Mouse (Mus musculus) ovary, postnatal 36 days (tissue): ENCODE measurements at regions not wholly inside any gene's neighbourhood (a gene's known extent, or its start where the extent isn't known, plus 50 kb on each side); places are given as distances from the start of the nearest gene placed in this dataset.
A peak's percentile ranks its signal among the peaks of the same experiment; 100 is the strongest.

Source experiments
- DNase-seq: peaks from one replicate; pipeline ENCODE4 v3.0.0; 2022; ENCODE audit warnings: low spot score, mixed read lengths

DNA sequence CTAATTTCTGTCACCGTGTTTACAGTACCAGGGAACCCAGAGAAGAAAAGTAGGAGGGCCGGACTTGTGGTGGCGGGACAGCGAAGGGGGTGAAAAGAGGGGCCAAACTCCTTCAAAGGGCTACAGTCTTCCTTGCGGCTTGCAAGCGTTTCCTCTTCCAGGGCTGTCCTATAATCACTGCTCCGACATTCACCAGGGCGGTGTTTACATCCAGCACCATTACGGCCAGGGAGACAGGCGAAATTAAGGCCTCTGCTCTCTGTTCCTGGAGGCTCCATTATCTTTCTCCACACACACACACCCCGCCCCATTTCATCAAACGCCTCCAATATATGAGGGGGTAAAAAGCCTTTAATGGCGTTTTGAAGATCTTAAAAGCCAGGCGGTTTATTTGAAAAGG lies 162.8 kb upstream of the Tbx3 start:
- no peak for DNase-seq

DNA sequence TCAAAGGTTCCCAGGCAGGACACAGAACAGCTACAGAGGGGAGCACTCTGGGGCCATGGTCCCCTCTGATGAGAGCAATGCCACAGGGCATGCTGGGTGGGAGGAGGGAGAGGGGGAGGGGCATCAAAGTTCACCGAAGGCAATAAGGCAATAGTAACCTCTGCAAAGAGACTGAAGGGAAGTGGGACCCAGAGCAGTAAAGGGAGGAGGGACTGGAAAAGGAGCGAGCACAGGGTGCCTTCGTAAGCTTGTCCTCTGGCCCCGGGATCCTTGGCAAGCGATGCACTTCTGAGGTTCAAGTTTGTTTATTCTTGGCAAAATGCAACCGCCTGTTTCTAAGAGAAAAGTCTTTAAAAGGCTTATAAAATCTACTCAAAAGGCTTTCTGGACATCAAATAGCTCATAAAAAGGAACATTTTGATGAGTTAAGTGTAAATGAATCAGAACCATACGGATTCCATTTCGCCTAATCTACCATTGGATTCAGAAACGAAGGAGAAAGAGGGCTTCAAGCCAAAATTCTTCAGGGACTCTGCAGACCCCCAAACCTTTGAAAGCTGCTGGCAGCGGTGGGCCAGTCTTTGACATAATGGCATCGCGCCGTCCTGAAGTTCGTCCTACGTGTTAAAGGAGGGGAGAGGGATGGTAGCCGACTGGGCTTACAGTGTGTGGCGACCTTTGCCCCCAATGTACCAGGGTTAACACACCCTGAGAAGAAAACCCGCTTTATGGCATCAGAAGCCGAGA lies 151.8 kb upstream of the Tbx3 start:
- DNase-seq: no peak

DNA sequence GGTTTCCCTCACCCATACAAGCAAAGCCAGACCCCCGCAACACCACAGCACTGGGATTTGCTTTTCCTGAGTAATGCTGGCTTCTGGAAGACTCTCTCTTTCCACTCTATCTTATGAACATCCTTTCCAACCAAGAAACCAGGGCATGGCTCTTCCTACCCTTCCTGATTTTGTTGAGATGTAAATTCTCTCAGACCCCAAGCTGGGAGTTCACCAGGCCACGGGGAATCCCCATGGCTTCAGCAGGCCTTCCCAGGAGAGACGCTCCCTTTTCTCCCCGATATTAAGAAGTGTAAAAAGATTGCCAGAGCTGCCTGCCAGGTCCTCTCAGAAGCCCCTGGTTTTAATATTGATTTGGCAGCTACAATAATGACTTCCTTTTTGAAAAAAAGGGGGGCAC lies 146.3 kb upstream of the Tbx3 start:
- no peak for DNase-seq

DNA sequence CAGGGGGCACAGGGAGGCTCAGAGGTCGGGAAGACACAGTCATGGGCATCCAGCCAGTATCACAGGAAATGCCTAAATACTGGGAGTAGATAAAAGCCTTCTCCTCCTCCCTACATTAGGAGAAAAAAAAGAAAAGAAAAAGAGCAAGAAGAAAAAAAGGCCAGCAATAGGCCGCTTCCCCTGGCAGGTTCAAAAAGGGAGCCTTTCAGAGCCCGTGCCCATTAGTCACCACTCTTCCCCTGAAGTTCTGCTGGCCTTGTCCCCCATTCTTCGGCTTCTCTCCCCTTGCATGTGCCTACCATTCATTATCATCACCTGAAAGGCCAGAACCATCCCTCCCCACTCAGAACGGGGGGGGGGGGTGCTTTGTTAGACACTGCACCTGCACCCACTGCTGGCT lies 144.5 kb upstream of the Tbx3 start:
- no peak for DNase-seq

DNA sequence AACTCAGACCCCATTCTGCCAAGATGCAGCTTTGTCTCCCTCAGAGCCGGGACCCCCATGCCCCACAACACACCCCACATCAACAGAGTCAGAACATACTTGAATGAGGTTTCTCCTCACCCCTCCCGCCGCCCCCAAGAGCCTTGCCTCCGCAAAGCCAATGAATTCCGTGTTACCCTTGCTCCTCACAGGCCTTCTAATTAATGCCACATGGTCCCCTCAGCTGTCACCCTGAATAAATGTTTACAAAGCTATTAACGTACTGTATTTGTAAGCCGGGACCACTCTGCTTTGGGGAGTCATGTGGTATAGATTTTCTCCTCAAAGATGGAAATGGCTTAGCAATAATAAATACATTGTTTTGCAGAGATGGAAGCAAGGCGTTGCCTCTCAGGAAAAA lies 140.5 kb upstream of the Tbx3 start:
- no peak for DNase-seq

DNA sequence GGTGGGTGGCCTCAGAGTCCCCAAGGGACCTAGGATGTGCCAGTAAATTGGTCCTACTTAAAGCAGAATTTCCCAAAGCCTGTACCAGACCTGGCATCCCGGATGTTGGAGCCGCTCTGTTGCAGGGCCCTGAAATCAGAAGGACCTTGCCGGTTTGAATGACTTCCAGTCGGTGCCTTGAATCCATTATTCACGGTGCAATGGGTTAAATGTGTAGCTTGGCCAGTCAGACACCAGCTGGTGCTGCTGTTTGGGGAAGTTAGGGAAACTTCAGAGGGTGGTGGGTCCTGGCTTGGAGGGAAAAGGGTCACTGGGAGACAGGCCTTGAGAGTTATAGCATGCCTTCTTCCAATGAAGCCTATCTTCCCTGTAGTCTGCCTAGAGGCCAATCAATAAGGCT lies 135.5 kb upstream of the Tbx3 start:
- DNase-seq: no peak

DNA sequence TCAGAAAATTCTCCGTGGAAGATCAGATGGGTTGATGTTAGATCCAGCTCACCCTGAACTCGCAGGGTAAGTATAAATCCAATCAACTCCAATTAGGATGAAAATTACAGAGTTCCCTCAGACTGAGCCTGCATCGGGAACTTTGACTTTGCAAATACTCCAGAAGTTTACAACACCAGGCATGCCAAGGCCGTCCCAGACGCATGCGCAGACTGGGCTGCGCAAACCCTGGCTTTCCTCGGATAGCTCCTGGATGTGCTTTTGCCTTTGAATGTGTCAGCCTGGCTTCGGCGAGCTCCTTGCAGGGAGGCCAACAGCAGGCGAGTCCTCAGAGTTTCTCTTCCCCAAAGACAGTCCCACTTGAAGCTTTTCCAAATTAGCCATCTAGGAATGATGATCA lies 127.6 kb upstream of the Tbx3 start:
- DNase-seq: peak; percentile 40

DNA sequence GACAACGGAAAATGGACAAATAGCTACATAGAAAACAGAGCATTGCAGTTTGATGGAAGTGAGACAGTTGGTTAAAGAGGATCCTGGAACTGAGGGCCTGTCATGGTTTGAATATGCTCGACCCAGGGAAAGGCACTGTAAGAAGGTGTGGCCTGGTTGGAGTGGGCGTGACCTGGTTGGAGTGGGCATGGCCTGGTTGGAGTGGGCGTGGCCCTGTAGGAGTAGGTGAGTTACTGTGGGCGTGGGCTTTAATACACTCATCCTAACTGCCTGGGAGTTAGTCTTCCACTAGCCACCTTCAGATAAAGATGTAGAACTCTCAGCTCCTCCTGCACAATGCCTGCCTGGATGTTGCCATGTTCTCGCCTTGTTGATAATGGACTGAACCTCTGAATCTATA lies 126.8 kb upstream of the Tbx3 start:
- no peak for DNase-seq

DNA sequence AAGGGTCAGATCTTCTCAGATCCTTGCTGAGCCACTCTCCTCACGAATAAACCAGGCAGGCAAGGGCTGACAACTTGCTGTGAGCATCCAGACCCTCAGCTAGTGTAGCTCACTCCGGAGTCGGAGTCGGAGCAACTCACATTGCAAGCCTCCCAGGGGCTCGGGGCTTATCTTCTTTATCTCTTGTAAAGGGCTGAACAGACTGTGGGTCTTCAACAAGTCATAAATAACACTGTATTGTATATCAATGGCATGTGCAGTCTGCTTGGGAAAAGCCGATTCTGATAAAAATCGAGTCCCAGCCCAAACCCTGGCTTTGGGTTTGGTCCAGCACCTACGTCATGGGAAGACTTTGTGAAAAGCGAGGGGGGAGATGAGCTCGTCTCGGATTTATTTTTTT lies 125.8 kb upstream of the Tbx3 start:
- DNase-seq: no peak

DNA sequence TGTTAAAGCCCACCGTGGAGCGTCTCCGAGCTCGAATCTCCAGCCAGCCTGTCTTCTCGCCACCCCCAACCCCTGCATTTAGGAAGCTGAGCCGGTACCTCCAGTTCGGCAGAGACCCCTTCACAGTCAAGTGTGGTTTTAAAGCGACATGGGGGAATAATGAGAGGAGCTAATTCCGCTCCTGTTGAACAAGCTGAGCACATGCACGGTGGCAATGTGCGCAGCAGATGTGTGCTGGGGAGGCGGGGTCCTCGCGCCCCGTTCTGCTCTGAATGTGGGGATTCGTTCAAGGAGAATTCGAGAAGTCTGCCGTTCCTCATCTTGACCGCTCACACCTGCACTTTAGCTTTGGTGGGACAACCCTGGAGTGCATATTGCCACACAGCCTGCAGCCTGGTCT lies 123.4 kb upstream of the Tbx3 start:
- no peak for DNase-seq

DNA sequence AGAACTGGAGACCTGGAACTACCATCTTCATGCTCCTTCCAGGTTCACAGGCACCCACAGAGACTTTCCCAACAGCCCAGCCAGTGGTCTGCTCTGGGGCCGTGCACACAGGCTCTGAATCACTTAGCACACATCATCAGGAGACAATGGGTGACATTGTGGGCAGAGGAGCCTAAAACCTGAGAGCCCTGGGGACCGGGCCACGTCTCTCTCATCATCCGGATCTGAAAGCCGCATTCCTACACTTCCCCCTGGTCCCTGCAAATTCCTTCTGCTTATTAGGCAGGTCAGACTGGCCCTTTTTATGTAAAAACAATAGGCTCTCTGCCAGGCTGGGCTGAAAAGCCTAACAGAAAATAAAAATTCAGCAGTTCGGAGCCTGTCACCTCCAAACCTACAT lies 119.6 kb upstream of the Tbx3 start:
- no peak for DNase-seq

DNA sequence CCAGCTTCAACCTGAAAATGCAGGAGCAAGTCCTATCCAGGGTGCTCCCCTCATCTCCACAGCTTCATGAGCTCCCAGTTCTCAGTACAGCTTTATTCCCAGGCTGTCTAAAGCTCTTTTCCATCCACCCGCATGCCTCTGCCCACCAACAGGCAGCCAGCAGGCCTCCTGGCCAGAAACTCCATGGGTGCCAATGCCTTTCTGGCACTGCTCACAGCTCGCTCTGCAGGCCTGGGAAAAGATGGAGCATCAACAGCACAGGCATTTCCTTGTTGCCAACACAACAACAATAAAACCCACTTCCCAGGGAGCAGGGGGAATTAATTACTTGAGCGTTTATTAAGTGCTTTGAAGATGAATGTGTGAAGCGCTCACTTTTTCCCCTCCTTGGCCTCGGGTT lies 117.0 kb upstream of the Tbx3 start:
- no peak for DNase-seq

DNA sequence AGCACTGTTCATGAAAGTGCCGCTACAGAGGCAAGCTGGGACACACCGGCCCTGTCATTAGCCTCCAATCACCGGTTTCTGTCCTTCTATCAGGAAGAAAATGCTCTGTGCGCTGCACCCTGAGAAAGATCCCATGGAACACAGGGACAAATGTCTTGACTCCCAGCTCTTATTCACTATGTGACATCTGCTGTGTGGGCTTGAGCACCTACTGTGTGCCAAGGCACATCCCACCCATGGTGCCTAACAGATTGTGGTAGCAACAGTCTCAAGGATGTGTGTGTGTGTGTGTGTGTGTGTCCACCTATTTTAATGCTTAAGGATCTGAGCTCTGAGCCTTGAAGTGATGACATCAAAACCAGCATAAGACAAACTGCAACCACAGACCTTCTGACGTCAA lies 113.4 kb upstream of the Tbx3 start:
- DNase-seq: no peak

DNA sequence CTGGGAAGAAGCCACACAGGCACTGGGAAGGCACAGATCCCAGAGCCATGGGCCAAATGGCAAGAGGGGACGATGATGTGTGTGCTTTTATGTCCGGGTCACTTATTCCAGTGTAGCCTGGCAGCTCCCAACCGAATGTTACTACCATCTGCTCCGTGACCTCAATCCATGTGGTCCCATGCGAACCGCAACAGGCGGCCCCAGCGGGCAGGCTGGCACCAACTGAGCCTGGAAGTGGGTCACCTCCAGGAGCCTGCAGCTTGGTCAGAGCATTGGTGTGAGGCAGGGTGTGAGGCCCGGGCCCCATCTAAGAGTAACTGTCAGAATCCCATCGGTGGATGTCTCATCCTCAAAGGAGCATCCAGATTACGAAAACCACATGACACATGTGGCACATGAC lies 110.8 kb upstream of the Tbx3 start:
- no peak for DNase-seq

DNA sequence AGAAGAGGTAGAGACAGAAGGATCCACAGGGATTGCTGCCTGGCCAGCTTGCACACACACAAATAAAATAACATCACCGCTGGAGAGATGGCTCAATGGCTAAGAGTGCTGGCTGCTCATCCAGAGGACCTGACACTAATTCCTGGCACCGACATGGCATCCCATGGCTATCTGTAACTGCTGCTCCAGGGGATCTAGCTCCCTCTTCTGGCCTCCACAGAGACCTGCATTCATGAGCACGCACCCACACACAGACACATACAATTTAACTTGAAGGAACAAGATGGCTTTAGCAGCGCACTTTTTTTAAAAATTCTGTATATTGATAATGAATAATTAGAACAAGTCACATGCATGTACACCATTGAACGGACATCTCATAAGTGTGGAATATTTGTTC lies 110.1 kb upstream of the Tbx3 start:
- no peak for DNase-seq

DNA sequence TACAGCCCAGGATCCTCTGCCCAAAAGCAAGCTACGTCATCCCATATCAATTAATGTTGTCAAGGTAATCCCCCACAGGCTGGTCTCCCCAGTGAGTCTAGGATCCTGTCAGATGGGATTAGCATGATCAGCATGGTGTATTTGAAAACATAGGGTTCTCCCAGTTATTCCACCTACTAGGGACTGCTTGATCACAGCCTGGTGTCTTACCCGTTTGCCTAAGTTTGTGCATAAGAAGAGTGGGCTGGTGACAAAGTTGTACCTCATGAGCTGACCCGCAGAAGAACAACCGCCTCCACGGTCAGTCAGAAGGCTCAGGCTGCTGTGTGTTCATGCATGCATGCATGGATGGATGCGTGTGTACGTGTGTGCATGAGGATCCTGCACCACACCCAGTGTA lies 108.9 kb upstream of the Tbx3 start:
- no peak for DNase-seq

DNA sequence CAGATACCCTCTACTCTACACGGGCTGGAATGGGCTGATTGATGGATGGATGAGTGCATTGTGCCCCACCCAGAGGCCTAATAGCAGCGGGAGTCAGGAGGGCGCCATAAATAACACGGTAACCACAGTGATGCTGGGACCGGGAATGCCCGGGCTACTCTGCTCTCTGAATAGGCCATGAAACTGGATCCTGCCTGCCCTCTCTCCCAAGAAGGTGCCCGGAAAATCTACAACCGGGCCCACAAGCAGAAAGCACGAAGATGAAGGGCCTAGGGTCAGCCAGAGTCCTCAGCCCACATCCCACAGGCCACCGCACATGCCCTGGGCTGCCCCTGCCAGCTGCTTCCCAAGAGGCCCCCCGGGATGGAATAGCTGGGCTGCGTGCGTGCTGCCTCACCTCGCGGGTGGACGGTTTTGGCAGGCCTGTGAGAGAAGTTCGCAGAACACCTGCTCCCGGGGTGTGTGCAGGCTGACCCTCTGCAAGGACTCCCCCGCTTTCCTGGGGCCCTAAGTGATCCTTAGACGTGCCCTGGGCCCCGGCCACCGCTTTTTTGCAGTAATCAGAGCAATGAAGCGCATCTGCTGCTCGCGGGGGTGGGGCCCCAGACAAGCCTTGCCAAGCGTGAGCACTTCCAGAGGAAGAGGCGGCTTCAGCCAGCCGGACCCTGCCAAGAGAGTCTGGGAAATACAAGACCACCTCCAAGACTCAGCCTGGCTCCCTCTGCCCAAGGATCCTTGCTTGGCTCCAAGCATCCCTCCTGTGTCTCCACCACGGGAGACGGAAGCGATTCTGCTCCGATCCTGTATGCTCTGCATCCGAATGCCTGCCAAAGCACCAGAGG lies 106.7 kb upstream of the Tbx3 start:
- DNase-seq: no peak

DNA sequence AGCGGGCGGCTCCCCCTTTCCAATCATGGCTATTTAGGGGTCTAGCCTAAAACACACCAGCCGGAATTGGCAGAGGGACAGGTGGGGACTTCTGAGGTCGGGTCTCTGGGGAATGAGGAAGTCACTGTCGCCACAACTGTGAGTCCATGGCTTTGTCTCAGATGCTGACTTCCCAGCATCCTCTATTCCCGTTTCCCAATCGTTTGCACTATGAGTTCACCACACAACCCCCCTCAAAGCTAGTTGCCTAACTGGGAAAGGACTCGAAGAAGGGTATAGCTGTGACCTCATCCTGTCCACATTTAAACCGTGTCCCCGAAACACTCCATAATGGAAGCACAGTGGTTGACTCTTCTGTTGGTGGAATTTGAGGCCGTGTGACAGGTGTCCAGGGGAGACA lies 102.8 kb upstream of the Tbx3 start:
- DNase-seq: no peak

DNA sequence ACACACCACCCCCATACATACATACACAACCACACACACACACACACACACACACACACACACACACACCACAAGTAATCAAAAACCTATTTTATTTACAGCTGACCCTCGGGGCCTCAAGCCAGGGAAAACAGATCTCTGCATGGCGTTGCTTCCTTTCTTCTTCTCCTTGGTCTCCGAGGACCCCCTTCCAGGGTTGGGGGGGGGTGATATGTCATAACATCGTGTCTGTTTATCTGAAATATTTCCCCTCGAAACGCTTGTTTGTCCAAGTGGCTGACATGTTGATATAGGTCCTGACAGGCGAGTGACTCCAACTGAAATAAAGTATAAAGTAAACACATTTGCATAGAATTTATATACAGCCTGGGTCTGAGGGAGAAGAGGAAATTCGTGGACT lies 100.4 kb upstream of the Tbx3 start:
- no peak for DNase-seq

DNA sequence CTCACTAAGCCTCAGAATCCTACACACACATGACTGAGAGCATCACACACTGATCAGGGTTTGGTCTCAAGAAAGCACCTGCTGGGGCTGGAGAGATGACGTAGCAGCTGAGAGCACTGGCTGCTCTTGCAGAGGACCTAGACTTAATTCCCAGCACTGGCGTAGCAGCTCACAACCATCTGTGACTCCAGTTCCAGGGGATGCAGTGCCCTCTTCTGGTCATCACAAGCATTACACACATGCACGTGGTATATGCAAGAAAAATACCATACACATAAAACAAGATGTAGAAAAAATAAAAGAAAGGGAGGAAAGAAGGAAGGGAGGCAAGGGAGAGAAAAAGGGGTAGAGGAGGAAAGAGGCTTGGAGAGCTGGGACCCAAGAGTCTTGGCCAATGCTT lies 98.8 kb upstream of the Tbx3 start:
- no peak for DNase-seq

DNA sequence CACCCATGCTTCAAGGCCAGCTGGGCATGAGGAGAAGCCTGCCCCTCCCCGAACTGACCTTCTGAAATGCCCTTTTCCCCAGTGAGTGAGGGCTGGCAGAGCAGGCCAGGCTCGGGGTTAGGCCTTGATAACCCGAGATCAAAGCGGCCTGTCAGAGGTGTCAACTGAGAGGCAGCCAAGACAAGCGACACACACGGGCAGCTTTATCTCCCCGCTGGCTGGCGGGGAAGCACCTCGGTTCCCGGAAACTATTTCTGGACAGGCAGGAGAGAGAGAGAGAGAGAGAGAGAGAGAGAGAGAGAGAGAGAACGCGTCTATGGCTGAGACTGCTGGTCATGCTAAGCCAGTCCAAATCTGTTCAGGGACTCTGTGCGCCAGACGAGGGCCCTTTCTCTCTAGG lies 95.3 kb upstream of the Tbx3 start:
- peak; percentile 54 for DNase-seq

DNA sequence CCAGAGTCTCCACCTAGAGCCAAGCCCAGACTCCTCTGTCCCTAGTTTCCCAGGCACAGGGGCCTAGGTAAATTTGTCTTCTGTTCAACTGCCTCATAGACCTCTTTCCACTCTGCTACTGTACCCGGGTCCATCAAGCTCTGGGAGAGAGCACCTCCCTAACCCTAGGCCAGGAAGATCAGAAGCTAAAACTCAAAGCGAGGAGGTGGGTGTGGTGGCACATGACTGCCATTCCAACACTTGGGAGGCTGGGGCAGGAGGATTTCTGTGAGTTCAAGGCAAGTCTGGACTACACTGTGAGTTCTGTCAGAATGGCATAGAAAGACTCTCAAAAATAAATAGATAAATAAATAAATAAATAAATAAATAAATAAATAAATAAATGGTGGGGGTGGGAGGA lies 91.2 kb upstream of the Tbx3 start:
- no peak for DNase-seq

DNA sequence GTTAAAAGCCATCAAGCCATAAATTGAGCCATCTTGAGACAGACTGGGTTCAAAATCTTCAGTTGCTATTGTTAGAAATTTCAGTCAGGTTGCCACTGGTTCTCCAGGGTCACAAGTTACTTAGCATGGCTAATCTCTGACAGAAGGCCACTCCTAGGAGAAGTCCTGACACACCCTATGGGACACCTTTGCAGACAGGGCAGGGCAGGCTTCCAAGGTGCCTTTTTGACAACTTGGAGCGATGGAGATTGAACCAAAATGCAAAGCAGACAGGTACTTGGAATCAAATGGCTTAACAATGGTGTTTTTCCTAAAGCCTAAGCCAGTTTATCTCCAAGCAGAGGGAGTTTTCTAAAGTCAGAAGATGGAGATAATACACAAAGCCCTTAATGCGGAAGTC lies 90.7 kb upstream of the Tbx3 start:
- DNase-seq: no peak

DNA sequence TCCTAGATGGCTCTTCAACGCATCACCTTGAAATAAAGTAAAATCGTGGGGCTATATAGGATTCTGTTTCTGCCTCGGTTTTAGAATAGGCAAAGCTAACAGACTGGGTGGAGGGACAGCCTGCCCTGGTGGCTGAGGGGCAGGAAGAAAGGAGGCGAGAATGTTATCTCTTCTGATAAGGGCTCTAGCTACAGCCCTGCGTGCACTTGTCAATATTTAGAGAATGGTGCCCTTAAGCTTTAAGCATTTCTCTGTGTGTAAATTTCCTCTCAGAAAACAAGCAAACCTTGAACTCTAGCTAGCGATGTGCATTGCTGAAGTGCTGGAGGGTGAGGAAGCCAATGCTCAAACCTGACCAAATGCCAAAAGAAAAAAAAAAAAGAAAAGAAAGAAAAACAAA lies 90.1 kb upstream of the Tbx3 start:
- peak; percentile 31 for DNase-seq
